Mouse (Mus musculus): ENCODE measurements around the gene Mis12. TPM values are rescaled to one million over a fixed set of nuclear protein-coding genes. Genes with fewer than 3 reads are reported as not detected.

The Mis12 gene
- polyA plus RNA-seq, 1 experiment from 2014 or later = 23.0 TPM

- Histone ChIP-seq H3K4me2 (peak within 1 kb of the TSS; percentile 73), H3K4me3 (peak within 1 kb of the TSS; percentile 100), H3K36me3 (peaks cover 67% of the 10 kb centered on the region), H3K27ac (peak within 1 kb of the TSS; percentile 78), H3K27me3 (no peaks in the 10 kb centered on the region), H3K9me3 (replicated peaks) (no peaks in the 10 kb centered on the region), H3K4me1 (replicated peaks) (peaks cover 14% of the 10 kb centered on the region), H3K9ac (peak within 1 kb of the TSS; percentile 98)
- peak; percentile 95 for ATAC-seq (replicated peaks; ENCODE audit: insufficient number of reproducible peaks, insufficient read depth, low FRiP score, low read depth)
- under 1% methylated on average over 64 of the region's 64 CpGs for WGBS
These were observed 36.7 kb upstream of the Mis12 start, which contains the start of gene C1qbp for GRCm38 (mm10) chr11:70982557-70983228. Gene C1qbp, minus strand, starts transcription at chr11:70983026.

DNA sequence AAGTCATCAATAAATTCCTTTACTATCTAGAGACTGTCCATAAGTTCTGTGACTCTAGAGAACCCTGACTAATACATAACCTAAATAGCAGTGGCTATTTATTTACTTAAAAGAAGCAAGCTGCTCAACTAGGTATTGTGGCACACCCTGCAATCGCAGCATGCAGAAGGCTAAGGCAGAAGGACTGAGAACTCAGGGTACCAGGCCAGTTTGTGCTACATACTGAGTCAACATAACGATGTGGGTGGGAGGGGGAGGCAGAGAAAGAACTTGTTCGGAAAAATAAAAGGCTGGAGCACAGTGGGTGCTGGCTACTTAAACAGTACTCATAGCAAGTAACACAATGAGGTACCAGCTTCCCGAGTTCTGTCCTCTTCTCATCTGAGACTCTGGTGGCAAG is 18.2 kb upstream of the Mis12 start:
- no peak overlapping the region for H3K4me3 ChIP-seq

DNA sequence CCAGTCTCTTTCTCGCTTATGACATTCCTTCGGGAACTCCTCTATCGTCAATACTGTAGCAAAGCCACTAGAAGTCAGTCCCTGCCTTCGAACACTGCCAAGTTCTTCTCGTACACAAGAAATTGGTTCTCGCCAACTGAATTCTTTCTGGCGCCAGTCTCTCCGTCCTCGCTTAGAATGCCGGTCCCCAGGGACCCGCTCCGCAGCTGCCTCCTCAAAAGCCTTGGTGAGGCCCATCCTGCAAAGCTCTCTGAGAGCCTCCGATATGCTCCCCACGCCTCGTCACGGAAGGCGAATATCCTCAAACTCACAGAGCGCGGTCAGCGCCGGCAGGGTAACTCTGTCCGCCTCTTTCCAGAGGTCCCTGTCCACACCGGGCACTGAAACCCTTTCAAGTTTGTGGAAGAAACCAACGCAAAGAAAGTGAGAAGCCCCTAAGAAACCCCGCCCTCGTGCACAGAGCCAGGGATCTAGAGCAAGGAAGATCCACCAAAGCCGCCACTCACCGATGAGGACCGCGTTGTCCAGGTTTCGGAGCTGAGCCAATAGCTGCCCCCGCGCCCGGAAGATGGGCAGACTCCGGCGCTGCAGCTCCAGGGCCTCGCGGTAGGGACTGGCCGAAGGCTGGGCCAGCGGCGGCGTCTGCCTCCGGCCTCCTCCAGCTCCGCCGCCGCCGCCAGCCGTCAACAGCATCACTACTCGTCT is 15.6 kb upstream of the Mis12 start:
- Histone ChIP-seq H3K4me2 (peak overlapping the region; percentile 91), H3K27ac (peak overlapping the region; percentile 89), H3K9me3 (replicated peaks) (no peaks in the 10 kb centered on the region), H3K4me1 (replicated peaks) (peaks cover 20% of the 10 kb centered on the region), H3K36me3 (peaks cover 16% of the 10 kb centered on the region), H3K4me3 (peak overlapping the region; percentile 99), H3K9ac (peak overlapping the region; percentile 83), H3K27me3 (no peaks in the 10 kb centered on the region)
- ATAC-seq (replicated peaks; ENCODE audit: insufficient number of reproducible peaks, insufficient read depth, low FRiP score, low read depth) = peak; percentile 68
- WGBS = under 1% methylated on average over 49 of the region's 49 CpGs

More for the DNA sequence above, 18.2 kb upstream of the Mis12 start:
- no peak overlapping the region for H3K27ac ChIP-seq
- H3K27me3 ChIP-seq = no peaks in the 10 kb centered on the region
- no peak overlapping the region for H3K4me2 ChIP-seq
- no peaks in the 10 kb centered on the region for H3K9me3 ChIP-seq (replicated peaks)
- peaks cover 37% of the 10 kb centered on the region for H3K36me3 ChIP-seq
- ATAC-seq (replicated peaks; ENCODE audit: insufficient number of reproducible peaks, insufficient read depth, low FRiP score, low read depth) = no peak
- peaks cover 20% of the 10 kb centered on the region for H3K4me1 ChIP-seq (replicated peaks)
- no peak overlapping the region for H3K9ac ChIP-seq
- WGBS = 87% methylated on average over 4 of the region's 4 CpGs

- ATAC-seq (replicated peaks; ENCODE audit: insufficient number of reproducible peaks, insufficient read depth, low FRiP score, low read depth) = peak; percentile 92
- peak within 1 kb of the TSS; percentile 89 for H3K27ac ChIP-seq
- WGBS = under 1% methylated on average over 34 of the region's 35 CpGs
- H3K9ac ChIP-seq = peak within 1 kb of the TSS; percentile 83
- no peaks in the 10 kb centered on the region for H3K9me3 ChIP-seq (replicated peaks)
- peaks cover 20% of the 10 kb centered on the region for H3K4me1 ChIP-seq (replicated peaks)
- no peaks in the 10 kb centered on the region for H3K27me3 ChIP-seq
- H3K4me3 ChIP-seq = peak within 1 kb of the TSS; percentile 99
- H3K4me2 ChIP-seq = peak within 1 kb of the TSS; percentile 91
- H3K36me3 ChIP-seq = peaks cover 15% of the 10 kb centered on the region
These were observed 15.1 kb upstream of the Mis12 start, which contains the start of gene Dhx33 for GRCm38 (mm10) chr11:71004316-71004773. Gene Dhx33, minus strand, starts transcription at chr11:71004437.

- Histone ChIP-seq H3K9ac (no peak overlapping the region), H3K36me3 (peaks cover 15% of the 10 kb centered on the region), H3K9me3 (replicated peaks) (no peaks in the 10 kb centered on the region), H3K27ac (peak overlapping the region; percentile 27), H3K4me1 (replicated peaks) (peaks cover 20% of the 10 kb centered on the region), H3K27me3 (no peaks in the 10 kb centered on the region), H3K4me2 (peak overlapping the region; percentile 64), H3K4me3 (peak overlapping the region; percentile 99)
- WGBS = 65% methylated on average over 5 of the region's 5 CpGs
- no peak for ATAC-seq (replicated peaks; ENCODE audit: insufficient number of reproducible peaks, insufficient read depth, low FRiP score, low read depth)
These were observed 14.4 kb upstream of the Mis12 start for GRCm38 (mm10) chr11:71005046-71005445.

DNA sequence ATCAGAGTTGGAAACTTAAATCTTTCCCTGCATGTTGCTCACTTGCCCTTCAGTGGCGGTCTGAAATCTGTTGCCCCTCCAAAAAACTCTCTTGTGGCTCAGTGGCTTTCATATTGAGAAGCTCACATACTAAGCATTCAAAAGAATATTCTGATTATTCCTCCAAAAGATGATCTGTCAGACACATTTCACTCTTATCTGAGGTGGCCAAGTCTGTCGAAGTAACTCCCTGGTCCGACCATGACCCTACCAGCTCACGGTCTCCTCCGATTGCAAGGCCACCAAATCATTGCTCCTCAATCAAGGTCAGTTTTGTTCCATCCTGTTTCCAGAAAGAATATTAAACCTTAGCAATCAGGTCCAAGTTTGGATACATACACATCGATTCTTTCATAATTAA is 12.4 kb upstream of the Mis12 start:
- Histone ChIP-seq H3K4me2 (no peak overlapping the region), H3K36me3 (peaks cover 31% of the 10 kb centered on the region), H3K9ac (no peak overlapping the region), H3K27ac (no peak overlapping the region), H3K27me3 (no peaks in the 10 kb centered on the region), H3K9me3 (replicated peaks) (no peaks in the 10 kb centered on the region), H3K4me3 (no peak overlapping the region), H3K4me1 (replicated peaks) (peaks cover 20% of the 10 kb centered on the region)
- WGBS = 88% methylated on average over 6 of the region's 6 CpGs
- ATAC-seq (replicated peaks; ENCODE audit: insufficient number of reproducible peaks, insufficient read depth, low FRiP score, low read depth) = no peak

- Histone ChIP-seq H3K9me3 (replicated peaks) (no peaks in the 10 kb centered on the region), H3K4me3 (no peak overlapping the region), H3K36me3 (peaks cover 39% of the 10 kb centered on the region), H3K27ac (peak overlapping the region; percentile 39; the same call in 1 of the 2 replicates), H3K9ac (no peak overlapping the region), H3K4me1 (replicated peaks) (peaks cover 12% of the 10 kb centered on the region), H3K4me2 (no peak overlapping the region), H3K27me3 (no peaks in the 10 kb centered on the region)
- no peak for ATAC-seq (replicated peaks; ENCODE audit: insufficient number of reproducible peaks, insufficient read depth, low FRiP score, low read depth)
- 74% methylated on average over 7 of the region's 7 CpGs for WGBS
These were observed 11.6 kb upstream of the Mis12 start for GRCm38 (mm10) chr11:71007831-71008230.

- H3K27ac ChIP-seq = peak overlapping the region; percentile 39; the same call in 1 of the 2 replicates
- H3K36me3 ChIP-seq = peaks cover 40% of the 10 kb centered on the region
- no peaks in the 10 kb centered on the region for H3K27me3 ChIP-seq
- H3K9ac ChIP-seq = no peak overlapping the region
- H3K4me1 ChIP-seq (replicated peaks) = peaks cover 7% of the 10 kb centered on the region
- WGBS = 76% methylated on average over 3 of the region's 3 CpGs
- ATAC-seq (replicated peaks; ENCODE audit: insufficient number of reproducible peaks, insufficient read depth, low FRiP score, low read depth) = no peak
- no peak overlapping the region for H3K4me2 ChIP-seq
- no peaks in the 10 kb centered on the region for H3K9me3 ChIP-seq (replicated peaks)
- H3K4me3 ChIP-seq = no peak overlapping the region
These were observed 11.1 kb upstream of the Mis12 start for GRCm38 (mm10) chr11:71008321-71008720.

GRCm38 (mm10) chr11:71012743-71013142 is 6.7 kb upstream of the Mis12 start:
- H3K4me3 ChIP-seq = no peak overlapping the region
- H3K36me3 ChIP-seq = peaks cover 40% of the 10 kb centered on the region
- no peak overlapping the region for H3K4me2 ChIP-seq
- ATAC-seq (replicated peaks; ENCODE audit: insufficient number of reproducible peaks, insufficient read depth, low FRiP score, low read depth) = no peak
- 79% methylated on average over 7 of the region's 7 CpGs for WGBS
- H3K4me1 ChIP-seq (replicated peaks) = peaks cover 9% of the 10 kb centered on the region
- H3K27me3 ChIP-seq = no peaks in the 10 kb centered on the region
- no peak overlapping the region for H3K27ac ChIP-seq
- no peaks in the 10 kb centered on the region for H3K9me3 ChIP-seq (replicated peaks)
- H3K9ac ChIP-seq = no peak overlapping the region

GRCm38 (mm10) chr11:71017051-71017450 is 2.4 kb upstream of the Mis12 start:
- H3K9me3 ChIP-seq (replicated peaks) = no peaks in the 10 kb centered on the region
- H3K27ac ChIP-seq = no peak overlapping the region
- no peaks in the 10 kb centered on the region for H3K27me3 ChIP-seq
- WGBS = 93% methylated on average over 1 of the region's 1 CpGs
- no peak overlapping the region for H3K4me2 ChIP-seq
- no peak overlapping the region for H3K9ac ChIP-seq
- H3K36me3 ChIP-seq = peaks cover 9% of the 10 kb centered on the region
- H3K4me1 ChIP-seq (replicated peaks) = peaks cover 29% of the 10 kb centered on the region
- no peak overlapping the region for H3K4me3 ChIP-seq
- ATAC-seq (replicated peaks; ENCODE audit: insufficient number of reproducible peaks, insufficient read depth, low FRiP score, low read depth) = no peak

DNA sequence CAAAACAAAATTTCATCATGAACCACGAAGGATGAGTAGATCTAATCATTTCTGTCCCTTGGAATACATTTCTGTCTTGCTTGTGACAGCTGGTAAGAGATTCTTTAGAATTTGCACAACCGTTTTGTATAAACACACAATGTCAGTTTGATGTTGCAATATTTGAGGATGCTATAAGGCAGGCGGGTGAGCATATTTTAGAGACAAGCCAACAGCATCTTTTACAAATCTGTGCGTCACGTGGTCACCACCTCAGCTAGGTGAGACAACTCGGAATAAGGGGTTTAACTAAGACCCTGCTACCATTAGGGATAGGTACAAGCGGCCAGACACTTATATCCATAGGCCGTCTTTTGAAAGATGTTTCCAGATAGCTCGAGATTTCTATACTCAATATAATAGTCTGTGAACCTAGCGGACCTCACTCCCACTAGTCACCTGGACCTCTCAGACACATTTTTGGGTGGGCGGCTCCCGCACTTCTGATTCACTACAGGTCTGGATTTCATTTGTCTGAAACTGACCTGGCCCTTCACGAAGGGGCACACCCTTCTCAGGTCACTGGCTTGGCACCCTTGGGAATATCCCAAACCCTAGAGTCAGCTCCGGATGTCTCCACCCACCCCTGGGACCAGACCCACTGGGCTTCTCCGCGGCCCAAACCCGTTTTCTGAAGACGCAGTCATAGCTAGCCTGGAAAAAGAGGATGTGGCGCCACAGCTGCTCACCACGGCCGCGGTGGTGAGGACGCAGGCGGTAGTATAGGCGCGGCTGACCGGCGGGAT is 803 bp upstream of the Mis12 start:
- Histone ChIP-seq H3K27ac (peak overlapping the region; percentile 74), H3K9ac (peak overlapping the region; percentile 76), H3K4me1 (replicated peaks) (peaks cover 29% of the 10 kb centered on the region), H3K27me3 (no peaks in the 10 kb centered on the region), H3K36me3 (no peaks in the 10 kb centered on the region), H3K4me3 (peak overlapping the region; percentile 72), H3K9me3 (replicated peaks) (no peaks in the 10 kb centered on the region), H3K4me2 (peak overlapping the region; percentile 75)
- 4% methylated on average over 28 of the region's 28 CpGs for WGBS
- peak; percentile 8 for ATAC-seq (replicated peaks; ENCODE audit: insufficient number of reproducible peaks, insufficient read depth, low FRiP score, low read depth)
